Mouse (Mus musculus) layer of hippocampus, postnatal 10 days (tissue): ENCODE results near the gene Adssl1. TPM values are rescaled to one million over a fixed set of nuclear protein-coding genes. Genes with fewer than 3 reads are reported as not detected.

ENCODE experiments used
- DNase-seq, 2 experiments: peaks; one replicate each; pipeline ENCODE4 v3.0.0; 2021; ENCODE audit warnings: low spot score in 2 of 2
- total RNA-seq, 2 experiments: library from RNA; stranded (reverse); gene quantifications; 2 replicates each; pipeline ENCODE4 v1.2.3; 2021

The Adssl1 gene
- total RNA-seq, 2 experiments from 2014 or later = 2.1 to 2.4 TPM

- DNase-seq = no peak
Observed at GRCm38 (mm10) chr12:112651778-112652439, 32.1 kb downstream of the Adssl1 start.

GRCm38 (mm10) chr12:112653157-112653824, 33.4 kb downstream of the Adssl1 start:
- DNase-seq = peak; percentile 90 to 92

GRCm38 (mm10) chr12:112654076-112654475, 34.2 kb downstream of the Adssl1 start:
- DNase-seq = no peak

GRCm38 (mm10) chr12:112658619-112659018, 38.8 kb downstream of the Adssl1 start:
- no peak for DNase-seq

GRCm38 (mm10) chr12:112659109-112659508, 39.3 kb downstream of the Adssl1 start:
- DNase-seq = peak; percentile 79 to 81

- no peak for DNase-seq
Observed at GRCm38 (mm10) chr12:112660576-112661326, 40.9 kb downstream of the Adssl1 start.

GRCm38 (mm10) chr12:112661327-112661605, 41.4 kb downstream of the Adssl1 start:
- DNase-seq = no peak

GRCm38 (mm10) chr12:112661851-112662250, 42.0 kb downstream of the Adssl1 start:
- DNase-seq = no peak

GRCm38 (mm10) chr12:112663303-112663702, 43.5 kb downstream of the Adssl1 start:
- DNase-seq = no peak

- no peak for DNase-seq
Observed at GRCm38 (mm10) chr12:112663716-112664115, 43.9 kb downstream of the Adssl1 start.

GRCm38 (mm10) chr12:112664124-112664523, 44.3 kb downstream of the Adssl1 start:
- no peak for DNase-seq

GRCm38 (mm10) chr12:112664656-112665055, 44.8 kb downstream of the Adssl1 start:
- DNase-seq = no peak

- peak; percentile 78 to 86 for DNase-seq
Observed at GRCm38 (mm10) chr12:112665445-112665844, 45.6 kb downstream of the Adssl1 start.

- DNase-seq = no peak
Observed at GRCm38 (mm10) chr12:112665881-112666544, 46.2 kb downstream of the Adssl1 start.

- DNase-seq = no peak
Observed at GRCm38 (mm10) chr12:112667619-112668297, 47.9 kb downstream of the Adssl1 start.

GRCm38 (mm10) chr12:112670718-112671393, 51.0 kb downstream of the Adssl1 start:
- no peak for DNase-seq

- DNase-seq = no peak
Observed at GRCm38 (mm10) chr12:112671891-112672290, 52.0 kb downstream of the Adssl1 start.

GRCm38 (mm10) chr12:112672744-112673575, 53.1 kb downstream of the Adssl1 start:
- no peak for DNase-seq

GRCm38 (mm10) chr12:112673576-112674091, 53.8 kb downstream of the Adssl1 start:
- peak; percentile 55 to 69 for DNase-seq
